Mouse (Mus musculus) adrenal gland, adult 18-20 months (tissue): ENCODE measurements around the gene Wdr45. TPM values are rescaled to one million over a fixed set of nuclear protein-coding genes. Genes with fewer than 3 reads are reported as not detected.
A peak's percentile ranks its signal among the peaks of the same experiment; 100 is the strongest.
"Not testable (repeated sequence)": the region's sequence is repeated elsewhere in the genome, so short reads cannot be mapped to it uniquely, and the experiment has no call there.

Experiments used
- DNase-seq, 2 experiments: peaks; one replicate each; pipeline ENCODE4 v3.0.0; 2021 to 2022; ENCODE audit warnings: low spot score in 2 of 2
- long read RNA-seq, 2 experiments: library from polyadenylated mRNA; stranded (forward); transcript quantifications; one replicate each; pipeline ENCODE4 v2.0.0; 2021
- total RNA-seq, 2 experiments: library from RNA; stranded (reverse); gene quantifications; 1 replicate in 1 of 2; 2 replicates in 1 of 2; pipeline ENCODE4 v1.2.3; 2021

Wdr45 gene
- 10 to 100 TPM; 45.4 to 62.8 TPM for total RNA-seq
- long read RNA-seq, experiment 1, transcript Wdr45-201 (11 exons, 1,609 nt): major isoform, 11 of 22 reads
- long read RNA-seq, experiment 1, partial matches to known transcripts: 2 of 22 reads
- long read RNA-seq, experiment 1, other reads (novel, unspliced or antisense): 5 of 22 reads
- long read RNA-seq, experiment 2, transcript Wdr45-204 (11 exons, 1,568 nt): minor isoform, 13 of 65 reads
- long read RNA-seq, experiment 2, transcript Wdr45-201 (11 exons, 1,609 nt): major isoform, 35 of 65 reads
- long read RNA-seq, experiment 2, partial matches to known transcripts: 4 of 65 reads
- long read RNA-seq, experiment 2, other reads (novel, unspliced or antisense): 11 of 65 reads

DNA sequence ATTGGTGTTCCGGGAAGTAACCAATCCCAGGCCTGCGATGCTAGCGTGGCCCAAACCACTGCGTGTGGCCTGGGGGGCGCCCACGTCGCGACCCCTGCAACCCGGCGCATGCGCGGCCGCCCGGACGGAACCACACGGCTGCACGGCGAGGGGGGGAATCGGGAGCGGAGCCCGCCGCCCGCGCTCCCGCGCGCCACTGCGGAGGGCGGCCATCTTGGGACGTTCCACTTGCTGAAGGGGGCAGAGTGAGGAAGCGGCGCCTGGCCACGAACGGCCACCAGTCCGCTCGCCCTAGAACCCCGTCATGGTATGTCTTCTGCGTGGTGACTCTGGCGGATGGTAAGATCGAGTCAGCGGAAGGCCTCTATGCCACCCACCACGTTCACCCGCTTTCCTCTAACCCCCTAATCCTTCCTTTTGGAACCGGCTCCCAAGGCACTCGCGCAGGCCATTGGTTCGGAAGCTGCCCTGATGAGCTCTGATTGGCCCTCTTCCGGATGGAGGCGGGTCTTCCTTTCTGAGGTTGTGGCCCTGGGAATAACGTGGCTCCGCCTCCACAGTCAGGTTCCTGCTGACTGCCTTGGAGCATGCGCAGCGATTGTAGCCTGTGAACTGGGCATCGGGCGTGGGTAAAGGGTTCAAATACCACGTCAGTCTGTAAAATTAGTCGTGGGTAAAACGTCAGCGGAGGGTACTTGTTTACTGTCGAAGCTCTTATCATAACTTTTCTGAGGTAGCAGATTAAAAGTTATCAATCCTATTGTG is at the start of gene Wdr45:
Gene Wdr45, plus strand, starts transcription at position 199 of the 765 bp plus-strand sequence.
- peak; percentile 63 to 76 for DNase-seq

DNA sequence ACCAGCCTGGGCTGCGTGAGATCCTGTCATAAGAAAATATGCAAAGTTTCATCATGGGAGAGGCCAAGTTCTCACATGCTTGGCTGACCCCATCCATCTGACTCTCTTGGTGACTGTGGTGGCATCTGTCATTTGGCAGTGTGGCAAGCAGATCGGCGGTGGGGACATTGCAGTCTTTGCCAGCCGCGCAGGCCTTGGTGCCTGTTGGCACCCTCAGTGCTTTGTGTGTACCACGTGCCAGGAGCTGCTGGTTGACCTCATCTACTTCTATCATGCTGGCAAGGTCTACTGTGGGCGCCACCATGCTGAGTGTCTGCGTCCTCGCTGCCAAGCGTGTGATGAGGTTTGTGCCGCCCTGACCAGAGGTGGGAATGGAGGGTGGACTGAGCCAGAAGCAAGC is 49.3 kb upstream of the Wdr45 start:
- DNase-seq: no peak

DNA sequence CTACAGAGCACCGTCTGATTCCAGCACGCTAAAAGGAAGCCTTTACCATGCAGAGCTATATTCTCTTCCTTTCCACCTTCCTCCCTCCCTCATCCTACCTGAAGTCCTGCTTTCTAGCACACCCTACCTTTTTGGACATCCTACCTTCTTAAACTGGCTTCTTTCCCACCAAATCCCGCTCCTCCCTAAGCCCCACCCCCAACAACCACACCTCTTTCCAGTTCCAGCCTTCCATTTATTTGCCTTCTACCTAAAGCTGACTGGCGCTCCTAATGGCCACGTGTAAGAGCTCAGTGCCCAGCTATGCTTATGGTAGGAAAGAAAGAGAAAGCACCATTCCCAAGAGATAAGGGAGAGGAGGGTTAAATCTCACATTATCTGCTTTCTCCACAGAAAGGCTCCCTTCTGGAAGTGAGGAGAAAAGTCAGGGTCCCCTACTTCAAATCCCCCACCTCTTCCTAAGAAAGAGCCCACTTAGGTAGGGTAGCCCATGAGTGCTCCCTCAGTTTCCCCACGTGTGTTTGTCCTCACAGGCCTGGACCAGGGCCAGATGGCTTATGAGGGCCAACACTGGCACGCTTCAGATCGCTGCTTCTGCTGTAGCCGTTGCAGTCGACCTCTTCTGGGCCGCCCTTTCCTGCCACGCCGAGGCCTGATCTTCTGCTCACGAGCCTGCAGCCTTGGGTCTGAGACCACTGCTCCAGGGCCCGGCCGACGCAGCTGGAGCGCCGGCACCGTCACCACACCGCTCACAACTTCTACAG is 48.2 kb upstream of the Wdr45 start:
- DNase-seq: no peak

DNA sequence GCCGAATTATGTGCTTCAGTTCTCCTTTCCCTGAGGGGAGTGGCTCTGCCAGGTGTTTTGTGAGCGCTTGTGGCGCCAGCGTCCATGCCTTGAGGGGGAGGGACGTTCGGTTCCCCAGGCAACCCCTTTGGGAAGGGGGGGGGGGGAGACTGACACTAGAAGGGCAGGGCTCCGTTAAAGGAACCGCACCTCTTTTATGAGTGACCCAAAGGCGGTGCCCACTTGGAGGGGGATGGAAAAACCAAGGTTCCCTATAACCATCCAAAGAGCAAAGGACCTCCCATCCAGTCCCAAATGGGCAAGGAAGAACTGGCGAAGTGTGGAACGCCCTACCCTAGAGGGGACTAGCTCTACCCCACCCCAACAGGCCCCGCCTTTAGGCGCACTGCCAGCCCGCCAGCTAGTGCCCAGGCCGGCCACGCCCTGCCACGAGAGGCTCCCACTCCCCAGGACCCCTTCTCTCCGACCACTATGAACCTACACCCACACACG is 43.7 kb upstream of the Wdr45 start:
- DNase-seq: peak; percentile 57 to 61

DNA sequence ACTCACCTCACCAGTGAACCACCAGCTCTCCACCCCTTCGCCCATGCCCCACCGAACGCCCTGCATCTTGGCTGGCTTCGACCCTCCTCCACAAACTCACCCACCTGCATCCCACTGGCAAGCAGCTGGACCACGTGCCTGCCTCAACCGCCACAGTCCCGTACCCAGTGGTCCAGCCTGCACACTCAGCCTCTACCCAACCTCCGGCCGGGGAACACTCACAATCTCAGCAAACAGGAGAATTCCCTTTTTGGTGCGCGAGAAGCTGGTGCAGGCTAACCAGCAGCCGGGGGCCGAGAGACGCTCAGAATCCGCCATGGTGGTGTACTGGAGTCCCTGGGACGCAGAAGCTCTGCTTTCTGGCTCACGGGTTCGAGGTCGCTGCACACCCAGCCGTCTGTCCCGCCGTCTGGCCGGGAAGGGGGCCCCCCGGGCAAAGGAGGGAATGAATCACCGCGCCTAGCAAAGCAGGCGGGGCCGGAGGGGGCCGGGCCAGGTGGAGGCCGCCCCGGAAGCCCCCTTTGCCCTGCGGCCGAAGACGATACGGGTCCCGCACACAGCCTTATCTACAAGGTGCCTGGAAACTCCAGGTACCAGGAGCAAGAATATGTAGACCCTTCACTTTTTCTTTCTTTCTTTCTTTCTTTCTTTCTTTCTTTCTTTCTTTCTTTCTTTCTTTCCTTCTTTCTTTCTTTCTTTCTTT is 43.1 kb upstream of the Wdr45 start, which contains the start of gene Plp2:
Gene Plp2, minus strand, starts transcription at position 470 of the 703 bp plus-strand sequence.
- peak; percentile 52 to 56 for DNase-seq

DNA sequence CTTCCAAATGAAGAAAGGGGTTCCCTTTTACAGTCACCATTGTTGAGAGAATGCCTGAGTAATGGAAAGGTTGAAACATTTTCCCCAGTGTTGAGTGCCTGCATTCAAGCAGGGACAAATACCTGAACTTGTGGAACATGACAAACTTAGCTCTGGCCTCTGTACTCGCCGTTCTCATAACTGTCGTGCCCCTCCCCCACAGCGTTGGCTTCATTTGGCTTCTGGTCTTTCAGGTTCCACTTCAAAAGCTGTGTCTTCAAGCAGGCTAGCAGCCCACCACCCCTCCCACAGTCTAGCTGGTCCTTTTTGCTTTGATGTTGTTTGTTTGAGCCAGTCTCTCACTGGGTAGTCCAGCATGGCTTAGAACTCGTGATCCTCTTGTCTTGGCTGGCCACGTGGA is 41.4 kb upstream of the Wdr45 start:
- DNase-seq: no peak

DNA sequence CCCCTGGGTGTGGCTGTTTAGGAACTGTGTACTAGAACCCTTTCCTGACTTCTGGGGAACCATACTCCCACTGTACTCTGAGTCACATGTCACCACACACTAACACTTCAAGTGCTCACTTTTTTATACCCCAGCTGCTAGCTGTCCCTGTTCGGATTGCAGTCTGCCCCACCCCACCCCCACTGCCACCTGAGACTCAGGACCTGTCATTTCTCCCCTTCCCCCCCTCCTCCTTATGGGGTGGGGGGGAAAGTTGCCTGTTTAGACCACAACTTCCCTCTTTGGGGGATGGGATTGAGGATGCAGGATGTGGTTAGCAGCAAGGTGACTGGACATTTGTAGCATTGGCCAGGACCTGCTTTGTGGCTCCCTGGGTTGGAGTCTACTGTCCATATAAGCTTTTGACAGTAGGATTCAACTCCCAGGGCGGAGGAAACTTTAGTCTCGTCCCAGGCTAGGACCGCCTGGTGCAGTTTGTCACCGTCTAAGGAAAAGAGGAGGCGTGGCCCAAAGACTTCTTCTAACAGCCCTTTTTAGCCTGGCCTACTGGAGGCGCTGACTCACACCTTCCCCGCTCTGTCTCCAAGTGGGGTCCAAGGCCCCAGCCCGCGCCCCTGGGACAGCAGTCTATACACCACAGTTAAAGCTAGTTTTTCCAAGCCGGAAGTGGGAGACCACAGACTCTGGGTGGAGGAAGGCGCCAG is 40.4 kb upstream of the Wdr45 start:
- no peak for DNase-seq

DNA sequence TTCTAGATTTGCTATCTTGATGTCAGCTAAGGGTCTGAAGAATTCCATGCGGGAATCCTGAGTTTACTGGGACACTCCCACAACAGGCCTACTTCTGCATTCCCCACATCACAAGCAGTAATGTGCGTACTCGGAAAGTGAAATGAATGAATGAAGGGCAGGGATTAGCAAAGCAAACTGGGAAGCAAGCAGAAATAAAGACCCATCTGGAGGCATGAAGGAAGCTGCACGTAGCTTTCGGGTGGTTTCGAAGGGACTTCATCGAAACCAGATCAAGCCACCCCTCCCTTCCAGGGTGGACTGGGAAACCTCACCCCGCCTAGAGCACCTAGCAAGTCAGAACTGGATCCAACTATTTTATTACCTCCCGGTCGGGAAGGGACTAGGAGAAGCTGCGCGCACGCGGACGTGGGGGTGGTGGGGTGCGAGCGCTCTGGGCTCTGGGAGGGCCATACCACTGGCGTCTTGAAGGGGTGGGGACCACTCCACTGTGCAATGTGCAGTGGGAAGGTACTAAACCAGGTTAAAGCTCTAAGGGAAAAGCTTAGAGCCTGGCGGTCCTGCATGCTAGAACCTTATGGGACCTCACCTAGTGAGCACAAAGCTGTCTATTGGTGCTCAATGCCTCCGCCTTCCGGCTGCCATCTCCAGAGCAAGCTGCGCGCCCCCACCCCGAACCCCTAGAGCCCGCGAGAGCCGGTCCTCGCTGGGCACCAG is 39.7 kb upstream of the Wdr45 start:
- DNase-seq: no peak

DNA sequence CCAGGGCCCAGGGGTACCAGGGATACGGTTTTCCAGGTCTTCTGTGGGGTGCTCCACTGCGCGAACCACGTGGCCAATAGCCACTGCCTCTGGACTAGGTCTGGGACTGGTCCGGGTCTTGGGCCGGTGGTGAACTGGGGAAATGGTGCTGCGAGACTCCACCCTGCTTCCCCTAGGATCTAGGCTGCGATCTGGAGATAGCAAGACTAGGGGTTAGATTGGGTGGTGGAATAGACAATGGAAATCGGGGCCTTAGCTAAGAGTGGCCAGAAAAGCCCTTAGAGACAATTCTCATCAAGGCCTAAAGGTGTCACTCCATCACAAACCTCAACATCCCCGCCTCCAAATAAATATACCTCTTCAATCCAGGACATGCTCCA is 39.1 kb upstream of the Wdr45 start:
- DNase-seq: no peak

DNA sequence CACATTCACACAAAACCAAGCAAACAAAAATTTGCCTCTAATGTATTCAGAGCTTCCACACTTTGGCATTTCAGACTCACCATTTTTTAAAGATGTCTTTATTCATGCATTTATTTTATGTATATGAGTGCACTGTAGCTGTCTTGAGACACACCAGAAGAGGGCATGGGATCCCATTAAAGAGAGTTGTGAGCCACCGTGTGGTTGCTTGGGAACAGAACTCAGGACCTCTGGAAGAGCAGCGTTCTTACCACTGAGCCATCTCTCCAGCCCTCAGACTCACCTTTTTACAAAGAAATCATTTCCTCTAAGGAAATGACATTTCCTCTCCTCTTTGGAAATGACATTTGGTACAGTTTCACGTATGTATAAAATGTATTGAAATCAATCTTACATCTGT is 35.1 kb upstream of the Wdr45 start:
- DNase-seq: no peak

DNA sequence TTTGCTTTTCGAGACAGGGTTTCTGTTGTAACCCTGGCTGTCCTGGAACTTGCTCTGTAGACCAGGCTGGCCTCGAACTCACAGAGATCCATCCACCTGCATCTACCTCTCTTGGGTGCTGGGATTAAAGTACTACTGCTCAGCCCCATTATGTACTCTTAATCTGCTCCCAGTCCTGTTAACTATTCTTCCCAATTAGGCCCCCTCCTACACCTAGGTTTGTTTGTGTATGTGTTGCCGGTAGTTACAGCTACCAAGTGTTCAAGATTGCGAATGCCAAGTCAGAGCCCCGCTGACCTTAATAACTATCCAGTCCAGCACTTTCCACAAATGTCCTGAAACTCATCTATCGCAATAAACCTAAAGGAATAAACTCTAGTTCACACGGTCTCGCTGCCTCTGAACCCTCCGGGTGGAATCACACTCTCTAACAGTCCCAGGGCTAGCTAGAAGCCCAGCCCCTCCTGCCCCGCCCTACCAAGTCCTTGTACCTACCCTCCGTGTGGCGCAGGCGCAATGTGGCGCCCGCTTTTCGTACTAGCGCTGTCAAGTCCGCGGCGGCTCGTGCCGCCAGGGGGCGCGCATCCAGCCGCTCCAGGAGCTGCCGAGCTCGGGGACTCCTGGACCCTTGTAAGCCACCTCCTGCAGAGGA is 34.6 kb upstream of the Wdr45 start:
- peak; percentile 86 for DNase-seq

DNA sequence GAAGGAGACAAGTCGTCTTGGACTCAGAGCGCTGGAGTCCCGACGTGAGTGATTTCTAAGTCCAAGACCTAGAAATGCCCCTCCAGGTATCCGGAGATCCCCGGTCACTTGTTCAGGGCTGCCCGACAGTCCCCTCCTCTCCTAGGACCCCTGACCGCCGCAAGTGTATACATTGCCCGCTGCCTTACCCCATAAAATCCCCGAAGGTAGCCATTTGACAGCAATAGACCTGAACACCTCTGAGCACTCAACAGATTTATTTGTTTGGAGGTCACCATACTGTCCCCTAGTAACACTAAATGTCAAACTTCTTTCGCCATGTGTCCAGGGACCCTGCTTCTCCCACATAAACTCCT is 34.1 kb upstream of the Wdr45 start:
- no peak for DNase-seq

DNA sequence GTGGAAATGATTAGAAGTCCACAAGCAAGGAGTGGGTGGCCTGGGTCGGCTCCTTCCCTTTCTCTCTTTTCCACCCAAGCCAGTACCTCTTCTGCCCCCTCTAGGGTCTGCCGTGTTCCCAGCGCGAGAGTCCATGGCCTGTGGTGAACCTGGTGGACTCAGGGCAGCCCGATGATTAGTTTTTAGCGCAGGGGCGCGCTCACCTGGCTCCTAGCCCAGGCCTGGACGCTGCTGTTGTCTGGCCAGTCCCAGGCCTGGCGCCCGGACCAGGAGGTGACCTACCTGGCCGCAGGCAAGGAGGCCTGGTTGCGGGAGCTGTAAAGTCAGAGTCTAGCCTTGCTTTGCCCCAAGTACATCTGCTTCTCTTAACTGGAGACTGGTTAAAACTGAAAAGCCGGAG is 33.3 kb upstream of the Wdr45 start, which contains the start of gene Magix:
Gene Magix, minus strand, starts transcription at position 388 of the 400 bp plus-strand sequence.
- DNase-seq: no peak

DNA sequence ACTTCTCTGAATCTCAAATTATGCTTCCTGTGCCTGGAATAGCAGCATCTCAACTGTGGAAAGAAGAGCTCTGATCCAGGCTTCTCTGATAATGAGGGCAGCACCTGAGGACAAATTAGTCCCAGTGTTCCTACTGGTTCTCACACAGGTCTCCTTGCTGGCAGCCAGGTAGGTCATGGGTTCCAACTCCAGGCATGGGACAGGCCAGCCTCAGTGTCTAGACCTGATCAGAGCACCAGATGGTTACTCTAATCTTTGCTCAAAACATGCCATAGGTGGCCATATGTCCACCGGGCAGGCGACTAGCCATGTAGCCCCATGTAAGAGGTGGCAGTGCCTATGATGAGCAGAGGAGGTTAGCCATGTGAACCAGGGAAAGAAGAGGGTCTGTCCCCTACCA is 25.8 kb upstream of the Wdr45 start:
- DNase-seq: no peak

DNA sequence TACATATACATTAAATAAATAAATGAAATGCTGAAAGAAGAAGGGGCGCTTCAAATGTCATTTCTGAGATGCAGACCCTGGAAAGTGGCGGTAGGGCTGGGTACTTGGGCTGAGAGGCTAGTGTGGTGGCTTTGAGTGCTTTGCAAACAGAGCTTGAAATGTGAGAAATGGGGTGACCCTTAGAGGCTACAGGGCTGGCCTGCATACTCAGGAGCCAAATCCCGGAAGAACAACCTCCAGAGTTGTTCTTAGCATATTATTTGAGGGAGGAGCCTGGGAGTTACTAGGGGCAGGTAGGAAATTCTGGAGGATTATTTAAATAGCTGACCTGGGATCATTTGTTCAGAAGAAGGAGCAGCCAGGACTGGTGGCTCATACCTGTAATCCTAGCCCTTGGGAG is 23.6 kb upstream of the Wdr45 start:
- no peak for DNase-seq

DNA sequence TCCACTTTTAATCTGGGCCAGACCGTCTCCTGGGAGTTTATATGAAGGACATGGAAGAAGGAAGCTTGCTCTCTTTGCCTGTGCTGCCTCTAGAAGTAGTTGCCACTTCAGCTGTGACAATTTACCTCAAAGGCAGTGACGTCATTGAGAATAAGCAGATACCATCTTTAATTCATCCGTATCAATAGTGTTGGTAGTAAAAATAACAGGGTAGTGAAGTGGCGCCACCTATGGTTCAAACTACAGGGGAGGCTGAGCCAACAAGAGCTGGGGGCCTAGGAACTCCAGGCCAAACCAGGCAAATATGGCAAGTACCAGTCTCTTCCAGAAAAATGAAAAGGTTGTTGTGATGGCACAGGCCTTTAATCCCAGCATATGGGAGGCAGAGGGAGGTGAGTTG is 21.3 kb upstream of the Wdr45 start:
- no peak for DNase-seq

DNA sequence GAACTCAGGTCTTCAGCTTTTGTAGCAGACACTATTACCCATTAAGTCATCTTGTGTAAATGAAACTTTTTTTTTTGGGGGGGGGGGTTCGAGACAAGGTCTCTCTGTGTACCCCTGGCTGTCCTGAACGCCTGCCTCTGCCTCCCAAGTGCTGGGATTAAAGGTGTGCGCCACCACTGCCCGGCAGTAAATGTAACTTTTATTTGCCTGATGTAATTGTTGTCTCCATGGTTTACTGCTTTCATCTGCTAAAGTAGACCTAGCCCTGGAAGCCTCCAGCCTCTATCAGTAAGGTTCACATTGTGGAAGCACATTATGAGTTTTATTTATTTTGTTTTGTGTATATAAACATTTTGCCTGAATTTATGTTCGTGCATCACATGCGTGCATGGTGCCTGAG is 17.6 kb upstream of the Wdr45 start:
- DNase-seq: no peak

DNA sequence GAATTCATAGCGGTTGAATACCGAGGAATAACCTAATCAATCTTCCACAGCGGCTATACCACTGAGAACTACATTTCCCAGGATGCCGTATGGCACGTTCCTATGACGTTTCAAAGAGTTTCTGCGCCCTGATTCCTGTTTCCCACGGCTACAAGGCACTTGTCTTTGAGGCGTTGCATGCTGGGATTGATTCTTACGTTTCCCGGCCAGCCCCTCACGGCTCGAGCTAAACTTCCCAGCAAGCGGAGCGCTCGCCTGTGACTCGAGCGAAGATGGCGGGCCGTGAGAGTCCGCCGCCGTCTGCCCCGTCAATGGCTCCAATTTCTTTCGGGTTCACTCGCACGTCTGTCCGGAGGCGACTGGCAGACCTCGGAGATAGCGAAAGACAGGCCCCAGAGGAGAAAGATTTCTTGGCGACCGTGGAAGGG is 17.2 kb upstream of the Wdr45 start, which contains the start of gene Gpkow:
Gene Gpkow, plus strand, starts transcription at position 178 of the 428 bp plus-strand sequence.
- DNase-seq: peak; percentile 47 to 55

DNA sequence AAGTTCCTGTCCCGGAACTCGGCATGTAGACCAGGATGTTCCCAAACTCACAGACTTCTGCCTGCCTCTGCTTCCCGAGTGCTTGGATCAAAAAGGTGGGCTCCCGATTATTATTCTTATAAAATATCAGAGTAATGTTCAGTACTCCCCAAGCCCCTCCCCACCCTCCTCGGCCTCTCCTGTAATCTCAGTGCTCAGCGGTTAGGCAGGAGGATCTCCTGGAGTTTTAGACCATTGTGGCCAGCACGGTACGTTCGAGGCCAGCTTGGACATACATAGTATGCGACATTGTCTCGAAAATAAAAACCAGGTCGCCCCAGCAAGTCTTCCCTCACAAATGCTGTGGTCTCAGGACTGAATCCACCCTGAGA is 384 bp upstream of the Wdr45 start:
- DNase-seq: not testable (repeated sequence)
